Mouse (Mus musculus) lung, postnatal 0 days (tissue): Measurements from ENCODE around the gene Dab2ip. TPM values are rescaled to one million over a fixed set of nuclear protein-coding genes. Genes with fewer than 3 reads are reported as not detected.

Experiments
- ATAC-seq: fragments of 200-750 bp; cut with Nextera tagmentation; 2 replicates; pipeline ENCODE4 v1.8.0; 2017; ENCODE audit warnings: moderate library complexity
- DNase-seq: peaks from one replicate; pipeline ENCODE4 v3.0.0-alpha.2; 2016; ENCODE audit warnings: low spot score
- H3K27ac ChIP-seq: fragments of 300-500 bp; sonication (generic); 2 replicates; pipeline ENCODE4 v1.5.1; 2014; ENCODE audit warnings: antibody characterized with exemption, mild to moderate bottlenecking, low read length, mixed read lengths
- H3K27me3 ChIP-seq: fragments of 300-500 bp; sonication (generic); replicated peaks from 2 replicates; pipeline ENCODE4 v1.6.1; 2014; ENCODE audit warnings: low read length, mixed read lengths; ENCODE audit not compliant: insufficient read depth
- H3K36me3 ChIP-seq: fragments of 300-500 bp; sonication (generic); 2 replicates; pipeline ENCODE4 v1.6.1; 2014; ENCODE audit warnings: low read length, mixed read lengths; ENCODE audit not compliant: insufficient read depth
- H3K4me1 ChIP-seq: fragments of 300-500 bp; sonication (generic); 2 replicates; pipeline ENCODE4 v1.6.1; 2014; ENCODE audit warnings: antibody characterized with exemption, low read depth, low read length, mixed read lengths; ENCODE audit not compliant: insufficient read depth
- H3K4me2 ChIP-seq: fragments of 300-500 bp; sonication (generic); replicated peaks from 2 replicates; pipeline ENCODE4 v1.6.1; 2014; ENCODE audit warnings: low read depth, mild to moderate bottlenecking, low read length, moderate library complexity, mixed read lengths
- H3K4me3 ChIP-seq: fragments of 300-500 bp; sonication (generic); 2 replicates; pipeline ENCODE4 v1.5.1; 2014; ENCODE audit warnings: low read depth, low read length
- H3K9ac ChIP-seq: fragments of 300-500 bp; sonication (generic); replicated peaks from 2 replicates; pipeline ENCODE4 v1.6.1; 2014; ENCODE audit warnings: low read depth, mild to moderate bottlenecking
- H3K9me3 ChIP-seq: fragments of 300-500 bp; sonication (generic); 2 replicates; pipeline ENCODE4 v1.6.1; 2016; ENCODE audit warnings: low read length, mixed read lengths
- CTCF ChIP-seq: IDR thresholded peaks from 2 replicates; pipeline ENCODE4 v1.5.1; 2016; ENCODE audit warnings: antibody characterized with exemption, mild to moderate bottlenecking
- EP300 ChIP-seq: IDR thresholded peaks from 2 replicates; pipeline ENCODE4 v1.6.1; 2016; ENCODE audit warnings: antibody characterized with exemption, mild to moderate bottlenecking, control low read depth
- WGBS: fragments of 180-500 bp; shearing (Covaris S2); extraction: QIAGEN DNeasy Blood & Tissue Kit; methylation state at CpG from one replicate; pipeline ENCODE4 v1.1.7; 2014; 5-methylcytosine and 5-hydroxymethylcytosine counted together
- polyA plus RNA-seq: library from polyadenylated mRNA; unstranded; fragments of >200 nt; fragmentation: Nextera tagmentation; extraction: Ambion mirVana; gene quantifications from 2 replicates; pipeline ENCODE4 v1.2.1, GENCODE M21; 2015

Dab2ip gene
- polyA plus RNA-seq, 1 experiment from 2014 or later = 75.8 TPM

DNA sequence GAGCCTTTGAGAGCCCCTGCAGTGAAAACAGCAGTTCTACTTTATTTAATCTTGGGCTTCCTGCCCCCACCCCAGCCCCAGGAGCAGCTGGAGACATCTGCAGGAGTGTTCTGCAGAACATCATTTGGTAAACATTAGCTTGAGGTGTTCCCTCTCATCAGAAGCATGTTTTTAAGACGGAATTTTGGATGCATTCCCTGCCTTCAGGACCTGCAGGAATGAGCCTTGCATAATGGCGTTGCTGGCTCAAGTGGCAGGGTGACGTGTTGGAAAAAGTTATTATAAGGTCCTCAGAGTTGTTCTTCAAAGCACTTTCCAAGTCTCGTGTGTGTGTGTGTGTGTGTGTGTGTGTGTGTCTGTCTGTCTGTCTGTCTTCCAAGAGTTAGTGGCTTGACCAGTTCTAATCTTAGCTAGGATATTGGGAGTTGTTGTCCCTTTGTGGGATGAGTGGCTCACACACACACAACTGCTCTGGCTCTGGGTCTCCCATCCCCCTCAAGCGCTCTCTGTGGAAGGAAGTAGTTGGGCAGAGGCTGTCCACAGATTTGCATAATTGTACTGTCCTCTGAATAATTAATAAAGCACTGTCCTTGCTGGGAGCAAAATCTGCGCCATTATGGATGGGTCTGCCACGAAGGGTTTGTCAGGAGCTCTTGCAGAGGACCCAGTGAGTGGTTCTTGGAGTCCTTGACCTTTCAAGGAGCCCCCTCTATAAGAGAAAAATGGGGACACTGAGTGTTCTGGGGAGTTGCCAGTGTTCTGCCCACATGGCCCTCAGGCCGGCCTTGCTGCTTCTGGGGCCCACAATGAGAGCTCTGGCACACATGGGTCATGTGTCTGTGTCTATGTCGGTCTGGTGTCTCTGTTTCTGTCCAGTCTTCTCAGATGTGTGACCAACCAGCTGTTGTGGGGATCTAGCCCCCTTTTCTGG, 114.2 kb downstream of the Dab2ip start:
- peak; percentile 96 for TF ChIP-seq EP300
- no peak for TF ChIP-seq CTCF
- ATAC-seq = peak; percentile 78
- Histone ChIP-seq H3K9ac (no peak overlapping the region), H3K4me1 (peaks cover 61% of the 10 kb centered on the region), H3K27ac (peak overlapping the region; percentile 81), H3K4me2 (no peak overlapping the region), H3K27me3 (no peaks in the 10 kb centered on the region), H3K4me3 (no peak overlapping the region), H3K36me3 (no peaks in the 10 kb centered on the region), H3K9me3 (no peaks in the 10 kb centered on the region)
- peak; percentile 96 for DNase-seq
- 32% methylated on average over 9 of the region's 9 CpGs for WGBS

DNA sequence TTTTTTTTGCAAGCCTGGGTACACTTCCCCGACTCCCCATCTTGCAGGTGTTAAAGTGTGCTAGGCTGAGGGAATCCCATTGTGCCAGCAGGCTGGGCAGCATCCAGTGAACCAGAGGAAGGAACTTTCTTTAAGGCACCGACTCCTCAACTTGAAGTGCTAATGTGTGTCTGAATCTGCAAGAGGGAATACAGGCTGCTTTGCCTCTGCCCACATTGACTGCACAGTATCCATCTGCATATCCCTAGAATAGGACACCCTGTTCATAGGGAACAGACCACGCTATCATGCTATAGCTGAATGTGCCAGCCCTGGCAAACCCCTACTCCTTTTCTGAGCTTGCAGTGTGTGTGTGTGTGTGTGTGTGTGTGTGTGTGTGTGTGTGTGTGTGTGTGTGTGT, 115.1 kb downstream of the Dab2ip start:
- Histone ChIP-seq H3K4me3 (no peak overlapping the region), H3K36me3 (no peaks in the 10 kb centered on the region), H3K9me3 (no peaks in the 10 kb centered on the region), H3K9ac (no peak overlapping the region), H3K27me3 (no peaks in the 10 kb centered on the region), H3K27ac (peak overlapping the region; percentile 81), H3K4me1 (peaks cover 70% of the 10 kb centered on the region), H3K4me2 (no peak overlapping the region)
- ATAC-seq (no peak), DNase-seq (no peak)
- 75% methylated on average over 3 of the region's 3 CpGs for WGBS
- TF ChIP-seq EP300 (no peak), CTCF (no peak)

DNA sequence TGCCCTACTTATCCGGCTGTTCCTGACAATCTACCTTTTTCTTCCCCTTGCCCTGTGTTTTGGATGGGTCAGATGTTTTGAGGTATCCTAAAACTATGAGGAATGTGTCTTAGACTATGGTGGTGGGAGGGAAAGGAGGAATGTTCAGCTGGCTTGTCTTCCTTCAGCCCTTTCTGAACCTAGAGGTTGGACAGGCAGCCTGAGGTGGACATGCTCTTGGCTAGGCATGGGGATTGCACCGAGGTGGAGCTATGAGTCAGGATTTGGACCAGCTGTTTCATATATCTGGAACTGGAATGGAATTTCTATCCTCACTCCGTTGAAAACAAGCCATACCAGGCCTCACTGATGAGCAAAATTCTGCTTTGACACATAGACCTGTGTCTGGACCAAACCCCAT, 115.9 kb downstream of the Dab2ip start:
- no peaks in the 10 kb centered on the region for H3K27me3 ChIP-seq
- H3K27ac ChIP-seq = no peak overlapping the region; the same call in 1 of the 2 replicates
- no peak overlapping the region for H3K4me3 ChIP-seq
- WGBS = 56% methylated on average over 3 of the region's 3 CpGs
- no peaks in the 10 kb centered on the region for H3K9me3 ChIP-seq
- H3K36me3 ChIP-seq = no peaks in the 10 kb centered on the region
- no peak overlapping the region for H3K9ac ChIP-seq
- H3K4me1 ChIP-seq = peaks cover 72% of the 10 kb centered on the region
- ATAC-seq (no peak), DNase-seq (peak; percentile 59)
- TF ChIP-seq EP300 = no peak
- no peak for TF ChIP-seq CTCF
- H3K4me2 ChIP-seq = no peak overlapping the region

DNA sequence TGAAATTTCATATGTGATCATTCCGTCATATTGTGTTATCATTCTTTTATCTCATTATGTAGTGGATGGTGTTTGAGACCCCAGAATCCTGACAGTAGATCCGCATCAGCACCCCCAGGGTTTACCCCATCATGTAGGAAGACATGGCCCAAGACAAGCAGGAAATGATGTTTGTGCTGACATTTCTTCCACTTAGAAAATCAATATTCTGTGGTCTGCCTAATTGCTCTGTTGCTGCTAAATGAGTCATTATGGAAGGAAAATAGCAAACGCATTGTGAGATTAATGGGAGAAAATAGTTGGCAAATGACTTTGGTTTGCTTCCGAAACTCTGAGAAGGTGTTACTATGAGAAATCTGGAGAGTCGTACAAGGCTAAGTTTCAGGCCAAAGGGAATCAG, 116.4 kb downstream of the Dab2ip start:
- Histone ChIP-seq H3K36me3 (no peaks in the 10 kb centered on the region), H3K4me1 (peaks cover 72% of the 10 kb centered on the region), H3K9me3 (no peaks in the 10 kb centered on the region), H3K27ac (no peak overlapping the region), H3K4me3 (no peak overlapping the region), H3K4me2 (no peak overlapping the region), H3K9ac (no peak overlapping the region), H3K27me3 (no peaks in the 10 kb centered on the region)
- DNase-seq (no peak), ATAC-seq (no peak)
- 71% methylated on average over 5 of the region's 5 CpGs for WGBS
- TF ChIP-seq CTCF (no peak), EP300 (no peak)

DNA sequence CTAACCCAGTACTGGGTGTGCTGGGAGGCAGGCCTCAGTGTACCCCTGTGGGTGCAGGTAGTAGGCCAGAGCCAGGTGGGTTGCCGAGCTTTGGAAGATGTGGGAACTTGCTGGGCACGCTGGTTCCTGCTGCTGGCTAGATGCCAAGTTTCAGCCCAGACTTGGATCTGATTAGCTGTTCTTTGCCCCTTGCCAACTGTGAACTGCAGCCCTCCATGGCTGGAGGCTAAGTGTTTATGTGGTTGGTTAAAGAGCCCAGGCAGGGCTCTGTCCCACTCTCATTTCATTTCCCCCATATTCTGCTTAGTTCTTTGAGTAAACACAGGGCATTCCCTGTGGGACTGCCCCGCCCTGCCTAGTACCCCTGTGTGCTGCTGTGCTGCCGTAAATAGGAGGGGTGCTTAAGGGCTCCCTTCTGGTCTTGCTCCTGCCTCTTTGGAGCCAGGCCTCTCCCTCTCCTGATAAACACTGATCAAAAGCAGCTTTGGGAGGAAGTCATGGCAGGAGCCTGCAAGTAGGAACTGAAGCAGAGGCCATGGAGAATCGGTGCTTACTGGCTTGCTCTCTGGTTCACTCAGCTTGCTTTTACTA, 118.1 kb downstream of the Dab2ip start:
- TF ChIP-seq CTCF (no peak), EP300 (no peak)
- H3K4me3 ChIP-seq = no peak overlapping the region
- H3K9me3 ChIP-seq = no peaks in the 10 kb centered on the region
- peaks cover 76% of the 10 kb centered on the region for H3K4me1 ChIP-seq
- H3K27ac ChIP-seq = peak overlapping the region; percentile 80
- H3K4me2 ChIP-seq = no peak overlapping the region
- no peak overlapping the region for H3K9ac ChIP-seq
- 22% methylated on average over 5 of the region's 5 CpGs for whole genome bisulfite sequencing
- no peaks in the 10 kb centered on the region for H3K27me3 ChIP-seq
- peak; percentile 7; the same call in 1 of the 2 replicates for ATAC-seq
- DNase-seq = peak; percentile 63
- H3K36me3 ChIP-seq = no peaks in the 10 kb centered on the region

DNA sequence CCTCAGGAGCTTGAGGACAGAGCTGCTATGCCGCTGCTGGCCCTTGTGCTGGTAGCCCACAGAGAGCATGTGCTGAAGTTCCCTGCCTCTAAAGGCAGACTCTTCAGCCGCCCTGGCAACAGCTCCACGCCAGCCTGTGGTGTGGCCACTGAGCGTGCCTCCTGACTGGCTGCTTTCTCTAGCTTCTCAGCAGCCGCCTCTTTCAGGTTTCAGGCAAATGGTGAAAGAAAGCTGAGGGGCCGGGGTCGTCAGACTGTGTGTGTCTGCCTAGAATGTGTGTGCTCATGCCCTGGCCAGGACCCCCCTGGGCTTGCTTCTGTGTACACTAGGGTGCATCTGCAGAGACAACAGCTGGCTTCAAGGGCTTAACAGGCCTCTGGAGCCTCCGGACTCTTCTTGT, 119.8 kb downstream of the Dab2ip start:
- TF ChIP-seq CTCF (no peak), EP300 (no peak)
- WGBS = 34% methylated on average over 8 of the region's 8 CpGs
- Histone ChIP-seq H3K4me3 (no peak overlapping the region), H3K36me3 (no peaks in the 10 kb centered on the region), H3K9me3 (no peaks in the 10 kb centered on the region), H3K4me1 (peaks cover 73% of the 10 kb centered on the region), H3K9ac (no peak overlapping the region), H3K4me2 (no peak overlapping the region), H3K27me3 (no peaks in the 10 kb centered on the region), H3K27ac (peak overlapping the region; percentile 43; the same call in 1 of the 2 replicates)
- peak; percentile 26 for DNase-seq
- ATAC-seq = no peak
